Mouse (Mus musculus): Measurements from ENCODE around the gene Chrnd.

Chrnd gene

GRCm38 (mm10) chr1:87190429-87190828 is at the start of gene Chrnd:
Gene Chrnd (plus strand): TSS chr1:87190607.
- DNase-seq (ENCODE audit: low spot score) = no peak

- DNase-seq (ENCODE audit: low spot score) = no peak
Measured at GRCm38 (mm10) chr1:87141550-87141949, 48.9 kb upstream of the Chrnd start.

- no peak for DNase-seq (ENCODE audit: low spot score)
Measured at GRCm38 (mm10) chr1:87142456-87142855, 48.0 kb upstream of the Chrnd start.

GRCm38 (mm10) chr1:87143141-87143540 is 47.3 kb upstream of the Chrnd start:
- DNase-seq (ENCODE audit: low spot score) = no peak

GRCm38 (mm10) chr1:87149422-87149821 is 41.0 kb upstream of the Chrnd start:
- DNase-seq (ENCODE audit: low spot score) = no peak

- no peak for DNase-seq (ENCODE audit: low spot score)
Measured at GRCm38 (mm10) chr1:87151286-87151685, 39.1 kb upstream of the Chrnd start.

- DNase-seq (ENCODE audit: low spot score) = no peak
Measured at GRCm38 (mm10) chr1:87153776-87154500, 36.5 kb upstream of the Chrnd start.

- DNase-seq (ENCODE audit: low spot score) = no peak
Measured at GRCm38 (mm10) chr1:87154501-87155120, 35.8 kb upstream of the Chrnd start.

GRCm38 (mm10) chr1:87155531-87156198 is 34.7 kb upstream of the Chrnd start:
- DNase-seq (ENCODE audit: low spot score) = no peak

- DNase-seq (ENCODE audit: low spot score) = no peak
Measured at GRCm38 (mm10) chr1:87156199-87156587, 34.2 kb upstream of the Chrnd start, which contains the start of gene Ecel1. Gene Ecel1 (minus strand): TSS chr1:87156521.

- no peak for DNase-seq (ENCODE audit: low spot score)
Measured at GRCm38 (mm10) chr1:87159396-87159795, 31.0 kb upstream of the Chrnd start.

GRCm38 (mm10) chr1:87164164-87164795 is 26.1 kb upstream of the Chrnd start:
- DNase-seq (ENCODE audit: low spot score) = no peak

- no peak for DNase-seq (ENCODE audit: low spot score)
Measured at GRCm38 (mm10) chr1:87164796-87165184, 25.6 kb upstream of the Chrnd start.

- DNase-seq (ENCODE audit: low spot score) = no peak
Measured at GRCm38 (mm10) chr1:87170458-87170857, 19.9 kb upstream of the Chrnd start.

- DNase-seq (ENCODE audit: low spot score) = no peak
Measured at GRCm38 (mm10) chr1:87171312-87171711, 19.1 kb upstream of the Chrnd start.

- no peak for DNase-seq (ENCODE audit: low spot score)
Measured at GRCm38 (mm10) chr1:87172316-87172715, 18.1 kb upstream of the Chrnd start.

GRCm38 (mm10) chr1:87174006-87174955 is 16.1 kb upstream of the Chrnd start:
- DNase-seq (ENCODE audit: low spot score) = peak; percentile 52

- peak; percentile 22 for DNase-seq (ENCODE audit: low spot score)
Measured at GRCm38 (mm10) chr1:87175852-87176292, 14.5 kb upstream of the Chrnd start.

- DNase-seq (ENCODE audit: low spot score) = no peak
Measured at GRCm38 (mm10) chr1:87180896-87181295, 9.5 kb upstream of the Chrnd start.

- no peak for DNase-seq (ENCODE audit: low spot score)
Measured at GRCm38 (mm10) chr1:87183013-87183412, 7.4 kb upstream of the Chrnd start, which contains the start of gene Prss56. Gene Prss56 (plus strand): TSS chr1:87183313.

GRCm38 (mm10) chr1:87183998-87184750 is 6.2 kb upstream of the Chrnd start:
- no peak for DNase-seq (ENCODE audit: low spot score)
